Comparison of ENCODE assay signal across 17 mouse cellular contexts in the genomic region with DNA sequence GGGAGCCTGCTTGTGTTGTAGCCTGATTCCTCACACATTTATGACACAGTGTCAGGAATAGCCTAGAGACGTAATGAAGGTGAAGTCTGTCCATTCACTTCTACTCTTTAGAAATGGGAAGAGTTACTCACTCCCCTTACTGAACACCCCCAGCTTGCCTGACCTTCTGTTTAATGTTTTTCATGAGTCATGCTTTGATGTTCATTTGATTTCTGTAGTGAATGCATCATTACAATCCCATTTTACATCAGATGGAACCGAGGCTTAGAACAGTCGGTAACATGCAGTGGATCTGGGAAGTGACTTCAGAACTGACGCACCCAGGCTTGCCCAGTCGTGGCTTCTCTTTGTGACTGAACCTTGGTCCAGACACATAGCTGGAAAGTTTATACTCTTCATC.
"Had no signal": no experiment of that assay in that cellular context is flagged by ENCODE, and none has a peak within 500 bp of the region (broad histone marks: within the 10 kb centered on the region; RNA-seq: fewer than 3 reads in every experiment).

No protein-coding gene starts in this region.

- H3K4me3 ChIP-seq: lung, embryonic 15.5 days; megakaryocyte, embryonic 14.5 days; midbrain, embryonic 13.5 days; midbrain, embryonic 15.5 days; neural tube, embryonic 12.5 days had no signal

- H3K27ac ChIP-seq: lung, embryonic 15.5 days; macrophage; midbrain, embryonic 13.5 days; midbrain, embryonic 15.5 days; neural tube, embryonic 12.5 days had no signal

- DNase-seq: lung, adult 2 months; lung, postnatal 14 days; lung, postnatal 36 days; retina, postnatal 1 day; right cerebral cortex, adult 18-20 months; right cerebral cortex, postnatal 25 days; right cerebral cortex, postnatal 4 days; spleen, adult 18-20 months; thymus, adult 18-20 months; thymus, postnatal 14 days; thymus, postnatal 36 days had no signal
